Mouse (Mus musculus) lung, adult 2 months (tissue): ENCODE measurements at regions not wholly inside any gene's neighbourhood (a gene's known extent, or its start where the extent isn't known, plus 50 kb on each side); places are given as distances from the start of the nearest gene placed in this dataset.

Experiments used
- CTCF ChIP-seq: fragments of 200-500 bp; IDR thresholded peaks from 2 replicates; pipeline ENCODE4 v1.5.1; 2011; ENCODE audit warnings: mild to moderate bottlenecking, low read length, control low read depth; ENCODE audit not compliant: insufficient read depth
- POLR2A ChIP-seq: fragments of 200-500 bp; IDR thresholded peaks from 2 replicates; pipeline ENCODE4 v1.6.1; 2011; ENCODE audit warnings: low read depth, mild to moderate bottlenecking, control low read depth, low read length, borderline replicate concordance; ENCODE audit errors: extremely low read depth

DNA sequence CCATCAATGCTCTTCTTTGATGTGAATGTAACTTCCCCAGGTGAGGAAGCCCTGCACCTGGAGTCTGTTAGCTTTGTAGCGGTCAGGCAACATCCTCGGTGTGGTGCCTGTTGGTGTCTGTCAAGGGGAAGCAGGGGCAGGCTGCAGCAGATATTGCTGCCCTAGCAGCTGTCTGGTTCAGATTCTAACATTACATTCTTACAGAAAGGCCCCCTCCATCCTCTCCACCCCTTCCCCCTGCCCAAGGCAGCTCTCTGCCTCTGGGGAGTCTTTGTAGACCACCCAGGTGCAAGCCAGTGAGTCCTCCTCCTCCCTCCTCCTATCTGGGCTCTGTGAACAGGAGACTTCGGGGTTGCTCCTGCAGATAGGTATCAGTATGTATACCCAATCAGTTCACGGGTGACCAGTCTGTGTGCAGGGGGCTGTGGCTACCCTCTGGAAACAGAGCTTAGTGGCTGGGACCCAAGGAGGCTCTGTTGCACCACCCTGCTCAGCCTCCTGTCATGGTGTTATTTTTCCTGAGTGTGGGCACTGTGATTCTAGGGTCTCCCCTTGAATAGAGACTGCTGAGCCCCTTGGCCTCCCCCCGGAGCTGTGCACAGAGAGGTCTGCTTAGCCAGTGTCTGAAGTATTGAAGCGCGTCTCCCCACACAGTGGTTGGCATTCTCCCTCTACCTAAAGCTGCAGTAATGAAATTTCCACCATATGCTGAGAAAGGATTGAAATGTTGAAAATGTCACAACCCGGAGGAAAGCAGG lies 394.6 kb upstream of the Zmiz1 start:
- TF ChIP-seq CTCF: no peak
- no peak for TF ChIP-seq POLR2A
